Mouse (Mus musculus) left cerebral cortex, adult 2 months (tissue): ENCODE measurements around the gene Pik3cg. TPM values are rescaled to one million over a fixed set of nuclear protein-coding genes. Genes with fewer than 3 reads are reported as not detected.
"Not testable (repeated sequence)": the region's sequence is repeated elsewhere in the genome, so short reads cannot be mapped to it uniquely, and the experiment has no call there.

Experiments
- DNase-seq, 2 experiments: peaks; one replicate each; pipeline ENCODE4 v3.0.0; 2021 to 2022; ENCODE audit warnings: low spot score in 2 of 2, mixed read lengths in 1 of 2; ENCODE audit errors: extremely low spot score in 1 of 2
- H3K27ac ChIP-seq: fragments of 200-600 bp; 2 replicates; pipeline ENCODE4 v1.8.1; 2022
- H3K4me3 ChIP-seq: fragments of 200-600 bp; 2 replicates; pipeline ENCODE4 v1.8.1; 2022
- CTCF ChIP-seq: fragments of 200-600 bp; IDR thresholded peaks from 2 replicates; pipeline ENCODE4 v1.8.1; 2022; ENCODE audit warnings: antibody characterized with exemption, mild to moderate bottlenecking, moderate library complexity
- intact Hi-C: fragments of 180-260 bp; cut with DNase I; formaldehyde crosslinking; loops from one replicate; pipeline ENCODE4 v1.15.1; 2025
- long read RNA-seq, 2 experiments: library from polyadenylated mRNA; stranded (forward); transcript quantifications; one replicate each; pipeline ENCODE4 v2.0.0; 2021; ENCODE audit warnings: borderline mapping rate in 2 of 2
- total RNA-seq, 2 experiments: library from RNA; stranded (reverse); gene quantifications; 2 replicates each; pipeline ENCODE4 v1.2.3; 2021

Pik3cg gene
- total RNA-seq, result 1 to 10 TPM; 3.1 to 4.0 TPM
- long read RNA-seq, experiment 1, full-length matches to known transcripts, result 7 of 8 reads
- long read RNA-seq, experiment 1, partial matches to known transcripts, result 0 of 8 reads
- long read RNA-seq, experiment 1, other reads (novel, unspliced or antisense), result 1 of 8 reads
- long read RNA-seq, experiment 2, full-length matches to known transcripts, result 4 of 4 reads
- long read RNA-seq, experiment 2, partial matches to known transcripts, result 0 of 4 reads
- long read RNA-seq, experiment 2, other reads (novel, unspliced or antisense), result 0 of 4 reads

DNA sequence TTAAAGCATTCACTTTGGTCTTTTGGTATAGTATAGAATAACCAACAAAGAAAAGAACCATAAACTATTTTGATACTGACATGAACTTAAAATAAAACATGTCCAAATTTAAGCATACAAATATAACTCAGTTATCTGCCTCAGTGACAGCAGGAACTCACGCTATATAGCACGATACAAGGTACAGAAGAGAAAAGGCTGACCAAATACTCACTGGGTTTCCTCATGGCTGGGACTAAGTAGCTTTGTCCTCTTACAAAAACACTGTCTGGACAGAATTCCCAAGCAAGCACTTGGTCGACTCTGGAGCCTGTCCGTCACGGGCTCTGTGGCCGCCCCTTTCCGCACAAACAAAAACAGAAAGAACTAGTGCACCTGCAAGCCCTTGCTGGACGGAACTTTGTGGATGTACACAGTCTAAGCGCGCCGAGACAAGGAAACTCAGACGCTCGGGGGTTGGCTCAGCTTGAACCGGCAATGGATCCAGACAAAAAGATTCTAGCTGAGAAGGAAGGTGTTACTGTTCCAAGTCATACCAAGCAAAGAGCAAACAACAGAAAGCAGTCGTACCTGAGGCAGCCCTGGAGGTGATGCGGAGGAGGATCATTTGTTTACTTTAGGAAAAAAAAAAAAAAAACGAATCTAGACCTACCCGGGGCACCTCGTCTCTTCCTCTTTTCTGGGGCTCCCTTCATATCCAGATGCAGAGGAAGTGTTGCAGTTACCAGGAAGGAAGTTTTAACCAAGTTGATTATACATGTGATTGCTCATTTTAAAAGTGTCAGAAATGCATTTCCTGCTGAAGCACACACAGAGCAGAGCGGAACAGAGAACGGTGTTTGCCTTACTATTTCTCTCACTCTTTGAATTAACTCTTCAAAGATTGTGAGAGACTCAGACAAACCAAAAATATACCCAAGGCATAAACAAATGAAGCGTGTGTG, at the start of gene Pik3cg:
Pik3cg (minus strand) TSS at position 712 of the 944 bp plus-strand sequence.
- intact Hi-C loops, result no loop called here
- TF ChIP-seq CTCF, result no peak
- H3K27ac ChIP-seq, result no peak within 1 kb of the TSS
- peak within 1 kb of the TSS; percentile 26 for H3K4me3 ChIP-seq
- DNase-seq, result no peak

- DNase-seq, result no peak
- H3K4me3 ChIP-seq, result no peak overlapping the region
- intact Hi-C loops, result loop anchor here (10.0 kb wide), 1 partner anchor 104 kb away; no protein-coding TSS in a partner anchor
- TF ChIP-seq CTCF, result no peak
- H3K27ac ChIP-seq, result no peak overlapping the region
Measured at GRCm38 (mm10) chr12:32248483-32248882, 40.0 kb upstream of the Pik3cg start.

DNA sequence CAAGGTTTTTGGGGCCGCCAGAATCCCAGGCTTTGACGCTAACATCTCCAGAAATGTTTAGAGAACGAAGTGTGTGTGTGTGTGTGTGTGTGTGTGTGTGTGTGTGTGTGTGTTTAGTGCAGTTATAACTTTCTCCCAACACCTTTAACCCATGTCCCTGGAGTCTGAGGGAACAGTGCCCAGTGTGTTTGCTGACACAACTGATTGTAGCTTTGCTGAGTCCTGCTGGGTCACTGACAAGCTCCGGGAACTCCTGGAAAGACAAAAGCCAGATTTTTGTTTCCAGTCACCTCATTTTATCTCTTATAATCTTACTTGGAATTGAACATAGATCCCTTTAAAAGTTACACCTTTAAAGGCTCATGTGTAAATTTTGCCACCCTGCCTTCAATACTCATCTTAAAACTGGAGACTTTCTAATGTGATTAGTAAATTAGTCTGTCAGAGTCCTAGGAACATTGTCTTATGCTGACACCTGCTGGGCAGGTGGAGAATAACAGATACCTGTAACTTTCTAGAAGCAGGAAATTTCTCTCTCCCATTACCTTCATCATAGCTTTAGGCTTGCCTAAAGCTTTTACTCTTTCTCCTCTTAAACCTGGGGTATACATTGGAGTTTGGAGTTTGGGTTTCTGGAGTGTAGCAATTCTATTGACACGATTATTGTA, 37.2 kb upstream of the Pik3cg start:
- no peak overlapping the region for H3K27ac ChIP-seq
- TF ChIP-seq CTCF, result peak; percentile 82
- intact Hi-C loops, result loop anchor here (1.0 to 10.0 kb wide), 2 partner anchors 101 to 278 kb away; no protein-coding TSS in a partner anchor
- H3K4me3 ChIP-seq, result no peak overlapping the region
- peak; percentile 43 to 56 for DNase-seq

DNA sequence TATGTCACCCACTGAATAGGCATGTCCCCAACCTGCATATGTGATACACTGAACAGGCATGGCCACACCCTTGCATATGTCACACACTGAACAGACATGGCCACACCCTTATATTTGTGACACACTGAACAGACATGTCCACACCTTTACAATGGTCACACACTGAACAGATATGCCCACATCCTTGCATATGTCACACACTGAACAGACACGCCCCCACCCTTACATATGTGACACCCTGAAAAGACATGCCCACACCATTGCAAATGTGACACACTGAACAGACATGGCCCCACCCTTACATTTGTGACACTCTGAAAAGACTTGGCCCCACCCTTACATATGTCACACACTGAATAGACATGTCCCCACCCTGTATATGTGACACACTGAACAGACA, 35.1 kb upstream of the Pik3cg start:
- Histone ChIP-seq H3K4me3 (no peak overlapping the region), H3K27ac (no peak overlapping the region)
- no peak for DNase-seq
- intact Hi-C loops, result loop anchor here (10.0 kb wide), 1 partner anchor 99 kb away; no protein-coding TSS in a partner anchor
- no peak for TF ChIP-seq CTCF

DNA sequence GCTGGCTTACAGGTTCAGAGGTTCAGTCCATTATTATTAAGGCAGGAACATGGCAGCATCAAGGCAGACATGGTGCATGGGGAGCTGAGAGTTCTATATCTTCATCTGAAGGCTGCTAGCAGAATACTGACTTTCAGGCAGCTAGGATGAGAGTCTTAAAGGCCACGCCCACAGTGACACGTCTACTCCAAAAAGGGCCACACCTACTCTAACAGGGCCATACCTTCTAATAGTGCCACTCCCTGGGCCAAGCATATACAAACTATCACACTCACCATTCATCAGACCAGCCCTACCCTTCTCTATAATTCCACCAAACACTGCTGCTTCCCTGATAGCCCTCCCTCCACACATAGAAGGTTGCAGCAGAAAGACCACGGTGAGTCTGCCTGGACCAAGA, 30.7 kb upstream of the Pik3cg start:
- intact Hi-C loops, DNase-seq, H3K4me3 ChIP-seq, H3K27ac ChIP-seq: not testable (repeated sequence)

DNA sequence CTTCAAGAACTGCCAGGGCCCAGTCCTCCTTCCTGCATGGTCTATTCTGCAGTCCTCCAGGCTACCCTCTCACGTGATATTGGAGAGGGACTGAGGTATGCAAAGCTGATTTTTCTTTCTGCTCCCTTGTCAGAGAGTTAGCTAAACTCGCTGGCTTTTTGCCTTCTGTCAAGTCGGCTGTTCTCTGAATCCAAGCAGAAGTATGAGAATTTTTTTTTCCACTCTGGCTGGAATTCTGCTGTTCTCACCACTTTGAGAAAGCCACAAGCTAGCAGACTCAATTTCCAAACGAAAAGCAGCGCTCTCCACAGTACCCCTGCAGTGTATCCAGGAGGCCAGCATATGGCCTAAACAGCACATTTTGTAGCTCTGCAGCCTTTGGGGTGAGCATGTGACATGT, 30.0 kb upstream of the Pik3cg start:
- TF ChIP-seq CTCF, result no peak
- intact Hi-C loops, result no loop called here
- no peak overlapping the region for H3K4me3 ChIP-seq
- H3K27ac ChIP-seq, result no peak overlapping the region
- DNase-seq, result no peak

- DNase-seq, result no peak
- no peak for TF ChIP-seq CTCF
- H3K4me3 ChIP-seq, result no peak overlapping the region
- intact Hi-C loops, result no loop called here
- no peak overlapping the region for H3K27ac ChIP-seq
Measured at GRCm38 (mm10) chr12:32237839-32238238, 29.4 kb upstream of the Pik3cg start.

DNA sequence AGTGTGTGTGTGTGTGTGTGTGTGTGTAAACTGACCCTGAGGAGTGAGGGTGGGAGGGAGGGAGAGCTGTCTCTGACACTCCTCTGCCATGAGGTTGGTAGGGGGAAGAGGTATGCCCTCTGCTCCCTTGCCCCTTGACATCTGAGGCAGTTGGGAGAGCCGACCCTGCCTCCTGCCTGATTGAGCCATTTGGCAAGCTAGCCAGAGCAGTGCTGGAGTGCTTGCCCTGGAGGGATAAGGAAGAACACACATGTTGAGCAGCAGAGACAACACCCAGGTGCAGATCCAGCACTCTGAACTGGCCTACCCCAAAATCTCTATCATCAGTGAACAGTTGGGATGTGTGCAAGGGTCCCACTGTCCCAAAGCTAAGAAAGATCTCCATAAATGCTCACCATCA, 28.7 kb upstream of the Pik3cg start:
- no peak for TF ChIP-seq CTCF
- Histone ChIP-seq H3K27ac (no peak overlapping the region), H3K4me3 (no peak overlapping the region)
- no peak for DNase-seq
- intact Hi-C loops, result no loop called here

DNA sequence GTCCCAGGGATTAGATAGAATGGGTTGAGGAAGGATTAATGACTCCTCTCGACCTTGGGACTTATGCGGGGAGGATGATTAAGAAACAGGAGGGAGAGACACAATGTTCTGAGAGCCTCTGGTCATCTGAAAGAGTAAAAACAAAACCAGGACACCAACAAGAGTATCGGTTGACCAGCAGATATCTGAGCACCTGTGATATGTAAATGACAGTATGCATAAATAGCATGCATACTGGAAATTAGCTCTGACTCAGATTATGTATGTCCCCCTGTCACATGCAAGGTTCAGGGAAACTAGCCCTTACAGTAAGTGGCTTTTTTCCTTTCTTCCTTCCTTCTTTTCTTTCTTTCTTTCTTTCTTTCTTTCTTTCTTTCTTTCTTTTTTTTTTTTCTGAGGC, 28.0 kb upstream of the Pik3cg start:
- H3K4me3 ChIP-seq, result no peak overlapping the region
- intact Hi-C loops, result no loop called here
- no peak for TF ChIP-seq CTCF
- DNase-seq, result no peak
- H3K27ac ChIP-seq, result no peak overlapping the region

DNA sequence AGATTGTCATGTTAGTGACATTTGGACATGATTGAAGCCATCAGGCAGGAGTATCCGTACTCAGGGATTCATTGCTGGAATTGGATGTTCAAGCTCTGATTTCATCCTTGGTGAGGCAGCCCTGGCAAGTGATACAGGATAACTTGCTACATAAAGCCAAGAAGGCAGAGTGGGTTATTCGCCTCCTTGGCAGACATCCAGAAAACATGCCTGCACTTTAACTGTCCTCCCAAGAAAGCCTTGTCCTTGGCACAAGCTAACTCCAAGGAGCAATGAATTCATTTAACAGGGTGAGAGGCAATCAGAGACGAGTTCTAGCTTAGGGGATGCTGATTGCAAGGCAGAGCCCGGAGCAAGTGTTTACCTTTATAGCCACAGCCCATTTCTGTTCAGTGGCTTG, 25.4 kb upstream of the Pik3cg start:
- Histone ChIP-seq H3K27ac (no peak overlapping the region), H3K4me3 (no peak overlapping the region)
- intact Hi-C loops, result no loop called here
- no peak for DNase-seq
- TF ChIP-seq CTCF, result no peak

GRCm38 (mm10) chr12:32231398-32231797, 22.9 kb upstream of the Pik3cg start:
- TF ChIP-seq CTCF, result no peak
- intact Hi-C loops, result no loop called here
- DNase-seq, result no peak

GRCm38 (mm10) chr12:32223629-32224028, 15.2 kb upstream of the Pik3cg start:
- intact Hi-C loops, result no loop called here
- no peak overlapping the region for H3K27ac ChIP-seq
- no peak for TF ChIP-seq CTCF
- no peak for DNase-seq
- no peak overlapping the region for H3K4me3 ChIP-seq

More at GRCm38 (mm10) chr12:32231398-32231797, 22.9 kb upstream of the Pik3cg start:
- Histone ChIP-seq H3K4me3 (no peak overlapping the region), H3K27ac (no peak overlapping the region)
